Comparison of ENCODE assay signal across 34 mouse cellular contexts in genomic region chr12:105574356-105574755, GRCm38 (mm10). TPM values are rescaled to one million over a fixed set of nuclear protein-coding genes. Genes with fewer than 3 reads are reported as not detected.
"Had no signal": no experiment of that assay in that cellular context is flagged by ENCODE, and none has a peak within 500 bp of the region (broad histone marks: within the 10 kb centered on the region; RNA-seq: fewer than 3 reads in every experiment).

No protein-coding gene starts in this region.

- ATAC-seq: liver, embryonic 12.5 days; liver, postnatal 0 days; lung, postnatal 0 days; midbrain, embryonic 13.5 days; midbrain, embryonic 15.5 days; midbrain, embryonic 16.5 days had no signal

- H3K4me1 ChIP-seq: limb, embryonic 10.5 days; limb, embryonic 12.5 days; limb, embryonic 13.5 days; liver, embryonic 12.5 days; liver, embryonic 13.5 days; liver, embryonic 15.5 days; lung, embryonic 15.5 days; megakaryocyte, embryonic 14.5 days; midbrain, embryonic 12.5 days; midbrain, embryonic 13.5 days; midbrain, embryonic 15.5 days had no signal

- DNase-seq: left cerebral cortex, postnatal 4 days; liver; liver, embryonic 13.5 days; liver, postnatal 0 days; lung, adult 18-20 months; lung, adult 2 months; lung, embryonic 14.5 days; lung, postnatal 10 days; lung, postnatal 14 days; lung, postnatal 36 days; lung, postnatal 4 days; midbrain, embryonic 14.5 days had no signal

- H3K27ac ChIP-seq: limb, embryonic 10.5 days; limb, embryonic 12.5 days; limb, embryonic 13.5 days; limb, embryonic 15.5 days; liver, embryonic 12.5 days; liver, embryonic 13.5 days; liver, embryonic 14.5 days; liver, embryonic 15.5 days; lung, embryonic 15.5 days; macrophage; midbrain, embryonic 10.5 days; midbrain, embryonic 12.5 days; midbrain, embryonic 13.5 days; midbrain, embryonic 15.5 days had no signal

- H3K4me3 ChIP-seq: limb, embryonic 10.5 days; limb, embryonic 12.5 days; limb, embryonic 13.5 days; limb, embryonic 15.5 days; liver, embryonic 12.5 days; liver, embryonic 13.5 days; liver, embryonic 15.5 days; lung, embryonic 15.5 days; megakaryocyte, embryonic 14.5 days; midbrain, embryonic 10.5 days; midbrain, embryonic 12.5 days; midbrain, embryonic 13.5 days; midbrain, embryonic 15.5 days; myocyte had no signal

- H3K27me3 ChIP-seq: limb, embryonic 12.5 days; limb, embryonic 13.5 days; limb, embryonic 15.5 days; liver, embryonic 13.5 days; liver, embryonic 15.5 days; lung, embryonic 15.5 days; midbrain, embryonic 12.5 days; midbrain, embryonic 13.5 days; midbrain, embryonic 15.5 days had no signal

RNA-seq across cellular contexts. Expression of gene Bdkrb2, which starts 11.3 kb away (rescaled TPM):
- polyA plus RNA-seq: liver, adult 2 months; liver, embryonic 11.5 days; liver, embryonic 12.5 days; liver, embryonic 13.5 days; liver, embryonic 14.5 days; macrophage had no signal

RNA-seq across cellular contexts. Expression of gene Bdkrb1, which starts 28.5 kb away (rescaled TPM):
- polyA plus RNA-seq: limb, embryonic 10.5 days; limb, embryonic 11.5 days; limb, embryonic 12.5 days; limb, embryonic 13.5 days; limb, embryonic 15.5 days; liver, adult 2 months; liver, embryonic 12.5 days; liver, embryonic 14.5 days; liver, embryonic 15.5 days; liver, postnatal 0 days; lung, embryonic 14.5 days; lung, embryonic 16.5 days; macrophage; midbrain, embryonic 10.5 days; midbrain, embryonic 11.5 days; midbrain, embryonic 12.5 days; midbrain, embryonic 14.5 days had no signal
